Mouse (Mus musculus): ENCODE measurements around the gene Gnmt.

The Gnmt gene

DNA sequence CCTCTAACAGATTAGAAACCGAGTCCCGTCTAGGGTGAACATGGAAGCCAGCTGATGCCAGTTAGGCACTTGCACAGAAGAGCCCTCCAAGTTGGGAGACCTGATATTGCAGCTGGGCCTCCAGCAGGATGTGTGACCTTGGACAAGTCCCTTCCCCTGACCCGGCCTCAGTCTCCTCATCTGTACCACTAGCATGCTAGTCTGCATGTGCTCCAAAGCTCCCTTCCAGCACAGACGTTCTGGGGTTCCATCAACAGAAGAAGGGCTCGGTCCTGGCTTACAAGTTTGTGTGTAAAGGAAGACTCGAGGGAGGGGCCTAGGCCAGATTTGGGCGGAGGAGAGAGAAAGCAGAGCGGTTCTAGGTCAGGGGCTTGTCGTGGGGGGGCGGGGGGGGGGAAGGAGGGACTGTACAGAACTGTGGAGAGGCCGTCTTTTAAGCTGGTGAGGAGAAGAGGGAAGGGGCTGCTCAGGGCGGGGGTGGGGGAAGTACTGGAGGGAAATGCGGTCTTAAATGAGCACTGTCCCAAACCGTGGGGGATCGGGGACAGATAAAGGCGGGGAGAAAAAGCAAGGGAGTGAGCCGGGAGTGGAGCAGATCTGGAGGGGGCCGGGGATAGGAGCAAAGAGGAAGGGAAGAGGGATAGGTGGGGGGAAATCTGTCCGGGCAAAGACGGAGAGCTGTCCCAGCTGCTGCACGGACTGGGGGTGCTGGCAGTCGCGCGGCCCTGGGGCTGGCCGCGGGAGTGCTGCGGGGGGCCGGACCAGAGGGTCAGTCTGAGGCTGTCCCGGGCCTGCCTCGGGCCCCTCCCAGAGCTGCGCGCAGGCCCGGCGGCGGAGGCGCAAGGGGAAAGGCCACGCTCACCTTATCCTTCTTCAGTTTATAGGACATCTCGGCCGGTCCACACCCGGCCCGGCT, 24.7 kb downstream of the Gnmt start:
- no peak for DNase-seq (ENCODE audit: low spot score in 2 of 2)

DNA sequence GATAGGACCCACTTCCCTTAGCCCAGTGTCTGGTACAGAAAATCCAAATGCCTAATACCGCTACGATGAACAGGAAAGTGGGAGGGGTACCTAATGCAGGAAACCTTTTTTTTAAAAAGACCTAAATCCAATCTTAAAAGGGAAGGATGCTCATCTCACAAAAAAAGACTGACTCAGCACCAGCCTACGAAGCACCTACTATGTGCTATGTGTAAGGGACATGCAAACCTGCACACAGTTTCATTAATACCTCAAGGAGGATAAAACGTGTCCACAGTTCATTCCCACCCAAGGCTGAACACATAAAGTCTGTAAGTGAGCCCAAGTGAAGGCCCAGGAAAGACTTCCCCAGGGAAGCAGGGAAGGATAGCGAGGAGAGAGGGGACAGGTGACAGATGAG, 26.5 kb downstream of the Gnmt start:
- DNase-seq (ENCODE audit: low spot score in 2 of 2): no peak

GRCm38 (mm10) chr17:46702100-46702499, 26.9 kb downstream of the Gnmt start:
- DNase-seq (ENCODE audit: low spot score in 2 of 2): no peak

- DNase-seq (ENCODE audit: low spot score in 2 of 2): no peak
These were observed 27.5 kb downstream of the Gnmt start for GRCm38 (mm10) chr17:46701489-46701888.

GRCm38 (mm10) chr17:46699912-46700311, 29.1 kb downstream of the Gnmt start:
- no peak for DNase-seq (ENCODE audit: low spot score in 2 of 2)

GRCm38 (mm10) chr17:46699245-46699644, 29.7 kb downstream of the Gnmt start:
- no peak for DNase-seq (ENCODE audit: low spot score in 2 of 2)

- no peak for DNase-seq (ENCODE audit: low spot score in 2 of 2)
These were observed 30.5 kb downstream of the Gnmt start for GRCm38 (mm10) chr17:46698515-46698914.

GRCm38 (mm10) chr17:46694517-46695063, 34.4 kb downstream of the Gnmt start:
- no peak for DNase-seq (ENCODE audit: low spot score in 2 of 2)

GRCm38 (mm10) chr17:46691390-46691789, 37.6 kb downstream of the Gnmt start:
- no peak for DNase-seq (ENCODE audit: low spot score in 2 of 2)

DNA sequence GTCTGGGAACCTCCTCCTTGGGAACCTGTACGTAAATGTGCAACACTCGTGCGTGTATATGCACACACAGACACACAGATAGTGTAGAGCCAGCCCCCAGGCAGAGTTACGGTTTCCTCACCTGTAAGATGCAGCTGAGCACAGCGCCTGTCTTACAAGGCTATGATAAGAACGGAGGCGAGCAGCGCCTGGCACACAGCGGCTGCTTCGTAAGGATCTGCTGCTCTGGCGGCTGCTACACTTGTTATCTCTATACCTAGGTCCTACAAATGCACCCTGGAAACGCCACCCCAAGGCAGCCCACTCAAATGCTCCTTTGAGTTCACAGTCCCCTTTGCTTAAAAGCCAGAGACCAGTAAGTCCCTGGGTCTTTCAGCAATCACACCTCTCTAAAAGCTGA, 38.3 kb downstream of the Gnmt start:
- DNase-seq (ENCODE audit: low spot score in 2 of 2): no peak

DNA sequence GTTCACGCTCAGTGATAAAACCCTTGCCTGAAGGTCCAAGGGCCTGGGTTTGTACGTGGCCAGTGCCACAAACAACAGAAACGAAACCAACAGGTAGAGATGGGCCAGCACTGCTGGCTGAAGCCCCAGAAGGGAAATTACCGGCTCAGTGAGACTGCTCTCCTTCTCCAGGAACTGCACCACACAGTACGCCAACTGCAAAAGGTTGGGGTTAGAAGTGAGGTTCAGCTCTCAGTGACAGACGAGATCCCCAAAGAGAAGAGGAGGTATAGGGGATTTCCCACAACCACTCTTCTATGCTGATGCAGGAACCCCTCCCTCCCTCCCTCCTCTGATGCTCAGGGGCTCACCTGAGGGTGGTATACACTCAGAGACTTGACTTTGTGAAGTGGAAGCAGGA, 43.1 kb downstream of the Gnmt start:
- no peak for DNase-seq (ENCODE audit: low spot score in 2 of 2)

- DNase-seq (ENCODE audit: low spot score in 2 of 2): no peak
These were observed 46.1 kb downstream of the Gnmt start for GRCm38 (mm10) chr17:46682654-46683389.

- no peak for DNase-seq (ENCODE audit: low spot score in 2 of 2)
These were observed 47.4 kb downstream of the Gnmt start for GRCm38 (mm10) chr17:46681466-46682118.

DNA sequence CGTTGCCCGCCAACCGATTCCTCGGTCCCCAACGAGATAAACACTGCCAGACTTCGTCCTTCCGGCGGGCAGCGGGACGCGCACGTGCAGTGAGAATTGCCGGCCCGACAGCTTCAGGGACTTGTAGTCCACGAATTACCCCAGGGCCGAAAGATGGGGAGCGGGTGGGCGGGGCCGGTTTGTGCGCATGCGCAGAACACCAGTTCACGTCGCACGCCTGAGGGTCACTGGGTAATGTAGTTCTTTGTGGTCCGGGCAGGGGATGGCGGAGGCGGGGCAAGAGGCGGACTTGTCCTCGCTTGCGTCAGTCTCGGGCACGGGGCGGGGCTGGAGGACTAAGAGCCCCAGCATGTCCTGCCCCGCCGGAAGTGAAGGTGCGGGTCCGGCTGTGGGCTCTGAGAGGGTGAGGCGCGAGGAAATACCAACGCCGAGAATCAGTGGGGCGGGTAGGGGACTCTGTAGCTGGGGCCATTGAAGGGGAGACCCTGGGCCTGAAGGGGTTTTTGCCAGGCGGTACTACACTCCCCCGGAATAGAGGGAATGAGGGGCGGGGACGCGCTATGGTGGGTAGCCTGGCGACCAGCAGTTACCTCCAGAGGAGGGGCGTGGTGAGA, 48.1 kb downstream of the Gnmt start, which contains the start of gene Klhdc3:
Klhdc3 (minus strand) TSS at position 155 of the 614 bp plus-strand sequence.
- peak; percentile 94 to 95 for DNase-seq (ENCODE audit: low spot score in 2 of 2)

DNA sequence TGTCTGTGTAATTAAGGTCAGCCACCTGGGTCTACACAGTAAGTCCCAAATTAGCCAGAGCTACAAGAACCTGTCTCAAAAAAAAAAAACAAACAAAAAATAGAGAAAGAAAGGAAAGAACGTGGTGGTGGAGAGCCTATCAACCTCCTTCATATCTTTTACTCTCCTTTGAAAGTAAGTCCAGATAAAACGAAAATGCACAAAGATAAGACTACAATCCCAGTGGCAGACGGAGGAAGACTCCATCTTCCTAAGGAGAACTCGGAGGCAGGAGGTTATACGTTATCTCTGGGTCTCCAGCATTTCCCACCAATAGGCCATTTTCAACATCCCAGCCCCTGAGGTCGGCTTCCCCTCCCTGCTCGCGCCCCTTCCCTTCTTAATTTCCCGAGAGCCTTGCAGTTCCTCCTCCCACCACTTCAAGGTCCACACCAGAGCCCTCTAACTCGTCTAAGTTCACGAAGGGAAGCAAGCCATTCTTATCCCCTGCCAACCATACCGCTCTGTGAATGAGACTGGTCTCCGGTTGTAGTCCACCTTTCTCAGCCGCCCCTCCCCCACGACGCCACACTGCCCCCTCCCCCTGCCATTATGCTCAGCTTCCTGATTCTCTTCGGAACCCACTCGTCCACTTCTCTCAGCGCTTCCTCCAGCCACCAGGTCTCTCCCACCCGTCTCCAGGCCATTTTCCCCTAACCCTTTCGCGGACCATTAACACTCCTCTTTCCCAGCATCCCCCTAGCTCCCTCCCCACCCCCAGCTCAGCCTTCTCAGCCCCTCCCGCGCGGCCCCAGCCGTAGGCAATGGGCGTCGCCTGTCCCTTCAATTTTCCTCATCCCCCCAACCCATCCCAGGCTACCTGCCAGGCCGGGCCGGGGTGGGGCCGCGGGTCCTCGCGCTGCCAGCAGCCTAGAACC, 48.9 kb downstream of the Gnmt start:
- peak in 1 of 2 experiments; percentile 37 for DNase-seq (ENCODE audit: low spot score in 2 of 2)

GRCm38 (mm10) chr17:46678911-46679310, 50.1 kb downstream of the Gnmt start:
- DNase-seq (ENCODE audit: low spot score in 2 of 2): no peak

DNA sequence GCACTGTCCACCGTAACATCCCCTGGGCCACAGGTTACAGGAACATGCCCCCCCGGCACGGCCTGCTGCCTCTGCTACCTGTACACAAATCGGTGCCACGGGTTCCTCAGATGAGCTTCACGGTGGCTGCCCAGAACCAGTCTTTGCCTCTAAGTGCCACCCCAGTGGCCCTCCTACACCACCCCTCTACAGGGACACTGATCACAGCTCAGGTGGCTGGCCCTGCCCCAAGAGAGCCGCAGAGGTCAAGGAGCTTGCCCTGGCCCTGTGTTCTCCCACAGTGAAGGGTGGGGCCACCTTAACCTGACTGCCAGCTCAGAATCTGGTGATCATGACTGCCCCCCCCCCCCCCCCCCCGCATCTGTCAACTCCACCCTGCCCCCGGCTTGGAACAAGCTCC, 50.6 kb downstream of the Gnmt start, which contains the start of gene Mea1:
Mea1 (plus strand) TSS at position 378 of the 400 bp plus-strand sequence.
- no peak for DNase-seq (ENCODE audit: low spot score in 2 of 2)

Measured in frontal cortex, postnatal 14 days (tissue).